Mouse (Mus musculus): ENCODE measurements around the gene Podxl2.

DNA sequence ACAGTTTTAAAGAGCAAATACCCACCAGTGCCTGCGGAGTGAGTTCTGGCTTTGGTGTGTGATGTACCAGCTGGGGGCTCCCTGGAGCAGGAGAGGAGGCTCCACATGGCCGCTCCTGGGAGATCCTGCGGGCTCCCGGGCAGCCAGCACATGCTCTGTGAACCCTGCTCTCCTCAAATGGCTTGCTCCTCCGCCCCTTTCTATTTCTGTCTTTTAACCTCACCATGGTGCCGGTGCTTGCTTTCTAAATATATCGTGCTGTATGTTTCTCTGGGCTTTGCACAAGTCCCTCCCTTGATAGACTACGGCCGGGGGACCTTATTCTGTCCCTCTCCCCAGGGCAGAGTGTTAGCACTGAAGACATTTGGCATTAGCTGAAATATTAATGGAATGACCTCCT, 17.6 kb downstream of the Podxl2 start:
- TF ChIP-seq CTCF (IDR thresholded peaks at IDR 0.05; ENCODE audit: borderline replicate concordance, control insufficient read depth, extremely low read depth, insufficient read depth, low read length, poor library complexity) (no peak), POLR2A (IDR thresholded peaks at IDR 0.05; ENCODE audit: control insufficient read depth, extremely low read depth, insufficient read depth, low read length, poor library complexity) (no peak)

All from thymus, adult 2 months (tissue).